Comparison of ENCODE assay signal across 32 mouse cellular contexts in the genomic region with DNA sequence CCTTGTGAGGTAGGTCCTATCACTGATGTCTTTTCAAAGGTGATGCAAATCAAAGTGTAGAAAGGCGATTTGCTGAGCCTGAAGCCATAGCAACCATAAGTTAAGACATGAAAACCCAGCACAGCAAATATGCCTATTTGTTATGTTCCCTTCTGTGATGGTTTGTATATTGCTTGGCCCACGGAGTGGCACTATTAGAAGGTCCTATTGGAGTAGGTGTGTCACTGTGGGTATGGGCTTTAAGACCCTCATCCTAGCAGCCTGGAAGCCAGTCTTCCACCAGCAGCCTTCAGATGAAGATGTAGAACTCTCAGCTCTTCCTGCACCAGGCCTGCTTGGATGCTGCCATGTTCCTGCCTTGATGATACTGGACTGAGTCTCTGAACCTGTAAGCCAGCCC.
"Had no signal": no experiment of that assay in that cellular context is flagged by ENCODE, and none has a peak within 500 bp of the region (broad histone marks: within the 10 kb centered on the region; RNA-seq: fewer than 3 reads in every experiment).

No protein-coding gene starts in this region.

- H3K4me1 ChIP-seq: midbrain, embryonic 12.5 days; neural tube, embryonic 12.5 days had no signal

- H3K27me3 ChIP-seq: limb, embryonic 12.5 days; limb, embryonic 15.5 days; liver, embryonic 12.5 days; liver, embryonic 13.5 days; liver, embryonic 15.5 days; lung, embryonic 15.5 days; megakaryocyte, embryonic 14.5 days; midbrain, embryonic 12.5 days; midbrain, embryonic 13.5 days; midbrain, embryonic 15.5 days; neural tube, embryonic 12.5 days had no signal

- ATAC-seq: liver, embryonic 12.5 days; liver, postnatal 0 days; lung, postnatal 0 days; midbrain, embryonic 13.5 days; midbrain, embryonic 15.5 days; midbrain, embryonic 16.5 days had no signal

- H3K27ac ChIP-seq: left cerebral cortex, adult 2 months; limb, embryonic 10.5 days; limb, embryonic 12.5 days; limb, embryonic 13.5 days; limb, embryonic 15.5 days; liver, embryonic 12.5 days; liver, embryonic 13.5 days; liver, embryonic 14.5 days; liver, embryonic 15.5 days; lung, embryonic 15.5 days; macrophage; midbrain, embryonic 10.5 days; midbrain, embryonic 12.5 days; midbrain, embryonic 13.5 days; midbrain, embryonic 15.5 days; neural tube, embryonic 12.5 days had no signal

- H3K4me2 ChIP-seq: limb, embryonic 12.5 days; limb, embryonic 13.5 days; limb, embryonic 15.5 days; liver, embryonic 11.5 days; liver, embryonic 12.5 days; liver, embryonic 13.5 days; liver, embryonic 15.5 days; lung, embryonic 14.5 days; lung, embryonic 15.5 days; midbrain, embryonic 12.5 days; midbrain, embryonic 13.5 days; midbrain, embryonic 15.5 days; neural tube, embryonic 12.5 days had no signal

- H3K9ac ChIP-seq: limb, embryonic 12.5 days; limb, embryonic 13.5 days; limb, embryonic 15.5 days; liver, embryonic 12.5 days; liver, embryonic 13.5 days; liver, embryonic 14.5 days; liver, embryonic 15.5 days; liver, postnatal 0 days; lung, embryonic 14.5 days; lung, embryonic 15.5 days; midbrain, embryonic 12.5 days; midbrain, embryonic 13.5 days; midbrain, embryonic 15.5 days; neural tube, embryonic 12.5 days had no signal

- H3K9me3 ChIP-seq: limb, embryonic 10.5 days; limb, embryonic 12.5 days; limb, embryonic 13.5 days; limb, embryonic 15.5 days; liver, embryonic 12.5 days; liver, embryonic 13.5 days; liver, embryonic 15.5 days; lung, embryonic 15.5 days; megakaryocyte, embryonic 14.5 days; midbrain, embryonic 10.5 days; midbrain, embryonic 12.5 days; midbrain, embryonic 13.5 days; midbrain, embryonic 15.5 days; neural tube, embryonic 12.5 days had no signal

- H3K4me3 ChIP-seq: left cerebral cortex, adult 2 months; limb, embryonic 10.5 days; limb, embryonic 12.5 days; limb, embryonic 13.5 days; limb, embryonic 15.5 days; liver, embryonic 12.5 days; liver, embryonic 13.5 days; liver, embryonic 15.5 days; lung, embryonic 15.5 days; megakaryocyte, embryonic 14.5 days; midbrain, embryonic 10.5 days; midbrain, embryonic 12.5 days; midbrain, embryonic 13.5 days; midbrain, embryonic 15.5 days; myocyte; neural tube, embryonic 12.5 days had no signal

- H3K36me3 ChIP-seq: limb, embryonic 10.5 days; limb, embryonic 12.5 days; limb, embryonic 13.5 days; limb, embryonic 15.5 days; liver, embryonic 12.5 days; liver, embryonic 13.5 days; liver, embryonic 15.5 days; lung, embryonic 15.5 days; midbrain, embryonic 10.5 days; midbrain, embryonic 12.5 days; midbrain, embryonic 13.5 days; midbrain, embryonic 15.5 days; neural tube, embryonic 12.5 days had no signal

- DNase-seq: left cerebral cortex, postnatal 4 days; liver; liver, embryonic 13.5 days; liver, postnatal 0 days; lung, adult 18-20 months; lung, adult 2 months; lung, embryonic 14.5 days; lung, postnatal 10 days; lung, postnatal 14 days; lung, postnatal 36 days; lung, postnatal 4 days; midbrain, embryonic 14.5 days had no signal
